Mouse (Mus musculus) neural tube, embryonic 11.5 days (tissue): Measurements from ENCODE around the gene Hephl1. TPM values are rescaled to one million over a fixed set of nuclear protein-coding genes. Genes with fewer than 3 reads are reported as not detected.
"Not testable (repeated sequence)": the region's sequence is repeated elsewhere in the genome, so short reads cannot be mapped to it uniquely, and the experiment has no call there.

Experiments
- ATAC-seq: fragments of 200-750 bp; cut with Nextera tagmentation; 2 replicates; pipeline ENCODE4 v1.8.0; 2017; ENCODE audit warnings: moderate number of reproducible peaks, mild to moderate bottlenecking, moderate TSS enrichment, moderate library complexity; ENCODE audit not compliant: insufficient read depth, low FRiP score, low TSS enrichment
- DNase-seq: peaks from one replicate; pipeline ENCODE4 v3.0.0-alpha.2; 2015; ENCODE audit warnings: low spot score
- H3K27ac ChIP-seq: fragments of 300-500 bp; sonication (generic); 2 replicates; pipeline ENCODE4 v1.5.1; 2014; ENCODE audit warnings: low read depth, mild to moderate bottlenecking, low read length
- H3K27me3 ChIP-seq: fragments of 300-500 bp; sonication (generic); 2 replicates; pipeline ENCODE4 v1.6.1; 2014; ENCODE audit warnings: mild to moderate bottlenecking, low read length, mixed read lengths; ENCODE audit not compliant: control insufficient read depth, insufficient read depth
- H3K36me3 ChIP-seq: fragments of 300-500 bp; sonication (generic); 2 replicates; pipeline ENCODE4 v1.6.1; 2014; ENCODE audit warnings: mild to moderate bottlenecking, low read length, moderate library complexity, mixed read lengths; ENCODE audit not compliant: control insufficient read depth, insufficient read depth
- H3K4me1 ChIP-seq: fragments of 300-500 bp; sonication (generic); 2 replicates; pipeline ENCODE4 v1.6.1; 2014; ENCODE audit warnings: low read length, mixed read lengths; ENCODE audit not compliant: control insufficient read depth, insufficient read depth
- H3K4me2 ChIP-seq: fragments of 300-500 bp; sonication (generic); 2 replicates; pipeline ENCODE4 v1.6.1; 2014; ENCODE audit warnings: low read depth, mild to moderate bottlenecking, moderate library complexity
- H3K4me3 ChIP-seq: fragments of 300-500 bp; sonication (generic); 2 replicates; pipeline ENCODE4 v1.5.1; 2014; ENCODE audit warnings: low read depth, low read length
- H3K9ac ChIP-seq: fragments of 300-500 bp; sonication (generic); 2 replicates; pipeline ENCODE4 v1.6.1; 2014; ENCODE audit warnings: mild to moderate bottlenecking, low read length
- H3K9me3 ChIP-seq: fragments of 300-500 bp; sonication (generic); 2 replicates; pipeline ENCODE4 v1.6.1; 2016; ENCODE audit warnings: low read length; ENCODE audit not compliant: control insufficient read depth
- WGBS: fragments of 180-500 bp; shearing (Covaris S2); extraction: QIAGEN DNeasy Blood & Tissue Kit; methylation state at CpG from one replicate; pipeline ENCODE4 v1.1.7; 2014; 5-methylcytosine and 5-hydroxymethylcytosine counted together
- polyA plus RNA-seq: library from polyadenylated mRNA; unstranded; fragments of >200 nt; fragmentation: Nextera tagmentation; extraction: Ambion mirVana; gene quantifications from 2 replicates; pipeline ENCODE4 v1.2.1, GENCODE M21; 2014

Gene Hephl1
- polyA plus RNA-seq, 1 experiment from 2014 or later: not detected

- DNase-seq (no peak), ATAC-seq (no peak)
- H3K4me3 ChIP-seq: no peak overlapping the region
- 42% methylated on average over 6 of the region's 6 CpGs for WGBS
- H3K9me3 ChIP-seq: no peaks in the 10 kb centered on the region
- no peak overlapping the region for H3K9ac ChIP-seq
- H3K4me2 ChIP-seq: no peak overlapping the region
- H3K4me1 ChIP-seq: no peaks in the 10 kb centered on the region
- no peak overlapping the region for H3K27ac ChIP-seq
- no peaks in the 10 kb centered on the region for H3K27me3 ChIP-seq
- no peaks in the 10 kb centered on the region for H3K36me3 ChIP-seq
These were observed 2.2 kb upstream of the Hephl1 start for GRCm38 (mm10) chr9:15114102-15114501.

- no peaks in the 10 kb centered on the region for H3K4me1 ChIP-seq
- ATAC-seq: no peak
These were observed 3.8 kb downstream of the Hephl1 start for GRCm38 (mm10) chr9:15108101-15108500.

GRCm38 (mm10) chr9:15105136-15105535 is 6.8 kb downstream of the Hephl1 start:
- 79% methylated on average over 4 of the region's 4 CpGs for WGBS

More at GRCm38 (mm10) chr9:15108101-15108500, 3.8 kb downstream of the Hephl1 start:
- H3K36me3 ChIP-seq: no peaks in the 10 kb centered on the region
- no peak overlapping the region for H3K4me2 ChIP-seq
- DNase-seq: no peak
- H3K9me3 ChIP-seq: no peaks in the 10 kb centered on the region
- no peak overlapping the region for H3K9ac ChIP-seq
- H3K27me3 ChIP-seq: no peaks in the 10 kb centered on the region
- WGBS: 61% methylated on average over 9 of the region's 9 CpGs
- H3K4me3 ChIP-seq: no peak overlapping the region
- no peak overlapping the region for H3K27ac ChIP-seq

GRCm38 (mm10) chr9:15103579-15104300 is 8.2 kb downstream of the Hephl1 start:
- Histone ChIP-seq H3K4me1 (no peaks in the 10 kb centered on the region), H3K4me3 (no peak overlapping the region), H3K27me3 (no peaks in the 10 kb centered on the region), H3K9ac (no peak overlapping the region), H3K27ac (no peak overlapping the region), H3K4me2 (no peak overlapping the region), H3K36me3 (no peaks in the 10 kb centered on the region), H3K9me3 (no peaks in the 10 kb centered on the region)
- no peak for ATAC-seq
- 67% methylated on average over 11 of the region's 11 CpGs for WGBS
- DNase-seq: no peak

More at GRCm38 (mm10) chr9:15105136-15105535, 6.8 kb downstream of the Hephl1 start:
- H3K4me2 ChIP-seq: no peak overlapping the region
- no peak overlapping the region for H3K27ac ChIP-seq
- no peaks in the 10 kb centered on the region for H3K27me3 ChIP-seq
- no peaks in the 10 kb centered on the region for H3K4me1 ChIP-seq
- H3K4me3 ChIP-seq: no peak overlapping the region
- H3K9me3 ChIP-seq: no peaks in the 10 kb centered on the region
- H3K9ac ChIP-seq: no peak overlapping the region
- H3K36me3 ChIP-seq: no peaks in the 10 kb centered on the region
- DNase-seq: no peak
- no peak for ATAC-seq

- Histone ChIP-seq H3K9ac (no peak overlapping the region), H3K9me3 (no peaks in the 10 kb centered on the region), H3K4me3 (no peak overlapping the region), H3K27me3 (no peaks in the 10 kb centered on the region), H3K4me1 (no peaks in the 10 kb centered on the region), H3K36me3 (no peaks in the 10 kb centered on the region), H3K27ac (no peak overlapping the region), H3K4me2 (no peak overlapping the region)
- DNase-seq: no peak
- WGBS: 91% methylated on average over 7 of the region's 7 CpGs
- no peak for ATAC-seq
These were observed 10.3 kb downstream of the Hephl1 start for GRCm38 (mm10) chr9:15101531-15102161.

GRCm38 (mm10) chr9:15098421-15098820 is 13.5 kb downstream of the Hephl1 start:
- H3K4me3 ChIP-seq, H3K9me3 ChIP-seq, H3K9ac ChIP-seq, ATAC-seq, H3K4me1 ChIP-seq, H3K4me2 ChIP-seq, H3K27ac ChIP-seq, H3K36me3 ChIP-seq, H3K27me3 ChIP-seq, DNase-seq: not testable (repeated sequence)
- WGBS: 89% methylated on average over 6 of the region's 7 CpGs

GRCm38 (mm10) chr9:15097172-15097571 is 14.7 kb downstream of the Hephl1 start:
- no peak for DNase-seq
- 88% methylated on average over 2 of the region's 2 CpGs for WGBS
- H3K4me2 ChIP-seq: no peak overlapping the region
- H3K9me3 ChIP-seq: no peaks in the 10 kb centered on the region
- H3K36me3 ChIP-seq: no peaks in the 10 kb centered on the region
- no peak for ATAC-seq
- H3K27me3 ChIP-seq: no peaks in the 10 kb centered on the region
- H3K4me3 ChIP-seq: no peak overlapping the region
- no peaks in the 10 kb centered on the region for H3K4me1 ChIP-seq
- no peak overlapping the region for H3K27ac ChIP-seq
- H3K9ac ChIP-seq: no peak overlapping the region

GRCm38 (mm10) chr9:15096161-15096560 is 15.7 kb downstream of the Hephl1 start:
- Histone ChIP-seq H3K9me3 (no peaks in the 10 kb centered on the region), H3K4me3 (no peak overlapping the region), H3K4me1 (no peaks in the 10 kb centered on the region), H3K36me3 (no peaks in the 10 kb centered on the region), H3K4me2 (no peak overlapping the region), H3K27me3 (no peaks in the 10 kb centered on the region), H3K9ac (no peak overlapping the region), H3K27ac (no peak overlapping the region)
- 92% methylated on average over 1 of the region's 1 CpGs for WGBS
- ATAC-seq: no peak
- DNase-seq: no peak

GRCm38 (mm10) chr9:15095206-15095605 is 16.7 kb downstream of the Hephl1 start:
- Histone ChIP-seq H3K9ac (no peak overlapping the region), H3K36me3 (no peaks in the 10 kb centered on the region), H3K27me3 (no peaks in the 10 kb centered on the region), H3K27ac (no peak overlapping the region), H3K4me2 (no peak overlapping the region), H3K4me1 (no peaks in the 10 kb centered on the region), H3K9me3 (no peaks in the 10 kb centered on the region), H3K4me3 (no peak overlapping the region)
- DNase-seq (no peak), ATAC-seq (no peak)
- WGBS: 80% methylated on average over 3 of the region's 3 CpGs
